Mouse (Mus musculus) left cerebral cortex, postnatal 36 days (tissue): ENCODE data around the gene Selenoi. TPM values are rescaled to one million over a fixed set of nuclear protein-coding genes. Genes with fewer than 3 reads are reported as not detected.

Experiments
- DNase-seq, 2 experiments: peaks; one replicate each; pipeline ENCODE4 v3.0.0; 2021 to 2022; ENCODE audit warnings: low spot score in 2 of 2, mixed read lengths in 1 of 2
- intact Hi-C: fragments of 180-260 bp; cut with DNase I; formaldehyde crosslinking; loops from one replicate; pipeline ENCODE4 v1.15.1; 2025
- total RNA-seq, 2 experiments: library from RNA; stranded (reverse); gene quantifications; 2 replicates each; pipeline ENCODE4 v1.2.3; 2021

Gene Selenoi
- total RNA-seq, 2 experiments from 2014 or later: 48.9 to 50.4 TPM

DNA sequence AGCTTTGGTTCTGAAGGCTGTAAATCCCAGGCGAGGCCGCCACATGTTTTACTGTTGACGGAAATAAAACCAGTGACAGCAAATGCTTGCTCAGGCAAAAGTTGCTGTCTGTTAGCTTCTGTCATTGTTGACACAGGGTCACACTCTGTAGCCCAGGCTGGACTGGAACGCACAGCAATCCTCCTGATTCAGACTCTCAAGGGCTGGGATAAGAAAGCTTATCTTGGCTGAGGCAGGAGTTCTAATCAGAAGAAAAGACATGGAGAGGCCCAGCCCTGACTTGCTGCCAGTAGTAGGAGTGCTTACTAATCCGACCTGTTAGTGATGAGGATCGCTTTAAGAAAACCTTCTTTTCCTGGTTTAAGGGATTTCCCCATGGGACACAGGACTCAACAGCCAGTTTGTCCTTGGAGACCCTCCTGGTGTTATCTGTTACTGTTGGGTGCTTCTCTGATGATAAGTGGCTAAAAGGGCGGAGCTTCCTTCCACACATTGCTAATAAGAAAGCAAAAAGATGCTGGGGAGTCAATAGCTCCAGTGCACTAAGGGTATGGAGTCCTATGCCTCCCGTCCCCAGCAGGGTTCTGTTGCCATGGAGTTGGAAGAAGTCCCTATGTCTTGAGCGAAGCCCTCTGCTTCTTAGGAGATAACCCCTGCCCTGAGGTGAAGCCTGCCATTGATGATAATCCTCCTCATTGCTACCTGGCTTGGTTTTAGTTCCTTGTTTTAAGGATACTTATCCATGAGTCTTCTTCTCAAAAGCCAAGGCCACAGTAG lies 54.9 kb downstream of the Selenoi start:
- no peak for DNase-seq
- intact Hi-C loops: no loop called here

Other genes starting within 250 kb of the Selenoi start
- not detected for gene Il6, start 219.5 kb upstream of the Selenoi start, total RNA-seq
- 1 to 10 TPM; 4.3 to 5.2 TPM for gene Tyms, start 159.0 kb upstream of the Selenoi start, total RNA-seq
- 10 to 100 TPM; 12.0 to 13.0 TPM for gene Garem2, start 127.4 kb upstream of the Selenoi start, total RNA-seq
- 1 to 10 TPM; 3.1 to 3.3 TPM for gene 3110082J24Rik, start 126.5 kb upstream of the Selenoi start, total RNA-seq
- gene Hadha, start 77.4 kb upstream of the Selenoi start, total RNA-seq: 10 to 100 TPM; 63.4 to 66.5 TPM
- 10 to 100 TPM; 80.3 to 81.5 TPM for gene Hadhb, start 77.3 kb upstream of the Selenoi start, total RNA-seq
- gene Adgrf3, start 26.9 kb upstream of the Selenoi start, total RNA-seq: not detected
- gene Drc1, start 48.8 kb downstream of the Selenoi start, total RNA-seq: 10 to 100 TPM; 14.3 to 19.7 TPM
- gene Otof, start 229.4 kb downstream of the Selenoi start, total RNA-seq: 10 to 100 TPM; 14.2 to 29.6 TPM
- gene 1700001C02Rik, start 233.5 kb downstream of the Selenoi start, total RNA-seq: not detected